Mouse (Mus musculus): ENCODE measurements around the gene Cdc42bpb. TPM values are rescaled to one million over a fixed set of nuclear protein-coding genes. Genes with fewer than 3 reads are reported as not detected.

The Cdc42bpb gene
- polyA plus RNA-seq, 1 experiment from 2014 or later, result 18.7 TPM

DNA sequence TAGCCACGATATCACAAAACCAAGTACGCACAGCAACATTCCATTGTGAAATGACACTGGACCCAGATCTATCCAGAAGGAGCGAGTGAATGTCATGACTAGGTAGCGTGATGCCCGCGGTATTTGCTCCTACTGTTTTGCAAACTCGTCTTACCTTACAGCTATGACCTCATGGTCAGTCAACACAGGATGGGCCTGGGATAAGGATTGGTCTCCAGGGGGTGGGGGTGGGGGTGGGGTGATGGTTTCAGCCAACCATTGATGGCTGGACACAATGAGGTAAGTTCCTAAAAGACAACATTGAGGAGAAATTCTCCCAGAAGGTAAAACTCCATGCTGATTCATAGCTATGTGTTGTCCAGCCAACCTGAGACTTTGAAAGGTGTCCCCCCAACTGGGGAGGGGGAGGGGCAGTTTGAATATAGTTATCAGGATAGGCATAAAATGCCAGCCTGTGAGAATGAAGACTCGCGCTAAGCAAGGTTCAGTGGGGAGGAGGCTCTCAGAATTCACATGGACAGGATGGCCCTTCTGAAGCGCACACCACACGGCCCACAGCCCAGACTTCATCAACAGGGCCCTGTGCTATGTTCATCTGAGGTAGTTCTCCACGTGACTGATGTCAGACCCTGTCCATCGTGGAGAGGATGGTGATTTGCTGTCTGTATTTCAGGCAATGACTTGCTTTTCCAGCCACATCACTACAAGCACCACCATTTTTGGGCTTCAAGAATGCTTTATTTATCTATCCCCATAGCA is 8.5 kb upstream of the Cdc42bpb start:
- H3K27me3 ChIP-seq (ENCODE audit: control insufficient read depth, insufficient read depth, low read length), result no peaks in the 10 kb centered on the region
- DNase-seq (ENCODE audit: low spot score) (peak; percentile 45), ATAC-seq (ENCODE audit: low FRiP score, low TSS enrichment) (peak; percentile 58)
- TF ChIP-seq CTCF (IDR thresholded peaks at IDR 0.05; ENCODE audit: low read depth), result no peak
- TF ChIP-seq EP300 (optimal IDR thresholded peaks at IDR 0.05), result no peak
- no peak overlapping the region for H3K9ac ChIP-seq (ENCODE audit: low read length)
- H3K4me2 ChIP-seq (replicated peaks; ENCODE audit: low read depth), result no peak overlapping the region
- no peaks in the 10 kb centered on the region for H3K9me3 ChIP-seq (ENCODE audit: control insufficient read depth, low read length)
- 67% methylated on average over 13 of the region's 13 CpGs for WGBS
- peak overlapping the region; percentile 88 for H3K27ac ChIP-seq (replicated peaks)
- H3K36me3 ChIP-seq (ENCODE audit: control insufficient read depth, insufficient read depth, low read length), result no peaks in the 10 kb centered on the region
- H3K4me1 ChIP-seq (replicated peaks; ENCODE audit: control insufficient read depth, insufficient read depth), result peaks cover 7% of the 10 kb centered on the region
- H3K4me3 ChIP-seq (ENCODE audit: low read depth, low read length), result no peak overlapping the region

- TF ChIP-seq CTCF (IDR thresholded peaks at IDR 0.05; ENCODE audit: low read depth) (no peak), EP300 (optimal IDR thresholded peaks at IDR 0.05) (no peak)
- Histone ChIP-seq H3K4me3 (ENCODE audit: low read depth, low read length) (no peak overlapping the region), H3K9me3 (ENCODE audit: control insufficient read depth, low read length) (no peaks in the 10 kb centered on the region), H3K9ac (ENCODE audit: low read length) (no peak overlapping the region), H3K4me2 (replicated peaks; ENCODE audit: low read depth) (peak overlapping the region; percentile 73; the same call in 1 of the 2 replicates), H3K27me3 (ENCODE audit: control insufficient read depth, insufficient read depth, low read length) (no peaks in the 10 kb centered on the region), H3K36me3 (ENCODE audit: control insufficient read depth, insufficient read depth, low read length) (no peaks in the 10 kb centered on the region), H3K4me1 (replicated peaks; ENCODE audit: control insufficient read depth, insufficient read depth) (no peaks in the 10 kb centered on the region; the same call in 1 of the 2 replicates), H3K27ac (replicated peaks) (0 out of 2 replicates have a peak overlapping the region, but pooled peaks have one; percentile 30)
- WGBS, result 69% methylated on average over 12 of the region's 12 CpGs
- no peak for DNase-seq (ENCODE audit: low spot score)
- no peak for ATAC-seq (ENCODE audit: low FRiP score, low TSS enrichment)
Observed at GRCm38 (mm10) chr12:111378812-111379211, 1.3 kb upstream of the Cdc42bpb start.

- H3K9ac ChIP-seq (ENCODE audit: low read length), result peak overlapping the region; percentile 97
- no peaks in the 10 kb centered on the region for H3K9me3 ChIP-seq (ENCODE audit: control insufficient read depth, low read length)
- peak overlapping the region; percentile 97 for H3K4me3 ChIP-seq (ENCODE audit: low read depth, low read length)
- peak; percentile 46 for ATAC-seq (ENCODE audit: low FRiP score, low TSS enrichment)
- no peak for TF ChIP-seq CTCF (IDR thresholded peaks at IDR 0.05; ENCODE audit: low read depth)
- TF ChIP-seq EP300 (optimal IDR thresholded peaks at IDR 0.05), result no peak
- H3K4me1 ChIP-seq (replicated peaks; ENCODE audit: control insufficient read depth, insufficient read depth), result no peaks in the 10 kb centered on the region; the same call in 1 of the 2 replicates
- peak overlapping the region; percentile 73 for H3K4me2 ChIP-seq (replicated peaks; ENCODE audit: low read depth)
- H3K27me3 ChIP-seq (ENCODE audit: control insufficient read depth, insufficient read depth, low read length), result no peaks in the 10 kb centered on the region
- peak overlapping the region; percentile 98 for H3K27ac ChIP-seq (replicated peaks)
- no peaks in the 10 kb centered on the region for H3K36me3 ChIP-seq (ENCODE audit: control insufficient read depth, insufficient read depth, low read length)
- peak; percentile 61 for DNase-seq (ENCODE audit: low spot score)
- under 1% methylated on average over 27 of the region's 32 CpGs for WGBS
Observed at GRCm38 (mm10) chr12:111377986-111378490, 520 bp upstream of the Cdc42bpb start.

DNA sequence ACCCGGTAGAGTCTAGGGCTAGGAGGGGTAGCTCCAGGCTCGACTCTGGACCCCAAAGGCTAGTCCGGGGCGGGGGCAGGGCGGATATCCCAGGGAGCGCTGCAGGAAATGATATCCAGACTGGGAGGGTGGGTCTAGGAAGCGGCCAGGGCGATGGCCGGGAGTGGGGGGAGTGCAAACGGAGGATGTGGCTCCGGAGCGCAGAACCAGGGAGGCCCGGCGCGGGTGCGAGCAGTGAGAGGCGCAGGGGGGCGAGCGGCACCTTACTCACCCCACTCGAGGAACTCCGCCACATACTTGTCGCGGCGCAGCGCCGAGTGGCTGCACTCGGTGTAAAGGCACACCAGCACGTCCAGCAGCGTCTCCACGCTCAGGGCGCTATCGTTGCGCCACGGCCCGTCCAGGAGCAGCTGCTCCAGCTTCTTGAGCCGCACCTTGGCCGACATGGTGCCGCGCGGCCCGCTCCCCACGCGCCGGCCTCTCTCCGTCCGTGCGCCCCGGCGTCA is 639 bp downstream of the Cdc42bpb start:
- Histone ChIP-seq H3K4me3 (ENCODE audit: low read depth, low read length) (peak overlapping the region; percentile 97), H3K9ac (ENCODE audit: low read length) (peak overlapping the region; percentile 97), H3K4me2 (replicated peaks; ENCODE audit: low read depth) (peak overlapping the region; percentile 73), H3K27ac (replicated peaks) (peak overlapping the region; percentile 98), H3K27me3 (ENCODE audit: control insufficient read depth, insufficient read depth, low read length) (no peaks in the 10 kb centered on the region), H3K36me3 (ENCODE audit: control insufficient read depth, insufficient read depth, low read length) (no peaks in the 10 kb centered on the region), H3K4me1 (replicated peaks; ENCODE audit: control insufficient read depth, insufficient read depth) (no peaks in the 10 kb centered on the region; the same call in 1 of the 2 replicates), H3K9me3 (ENCODE audit: control insufficient read depth, low read length) (no peaks in the 10 kb centered on the region)
- ATAC-seq (ENCODE audit: low FRiP score, low TSS enrichment), result peak; percentile 5
- TF ChIP-seq CTCF (IDR thresholded peaks at IDR 0.05; ENCODE audit: low read depth) (no peak), EP300 (optimal IDR thresholded peaks at IDR 0.05) (no peak)
- peak; percentile 71 for DNase-seq (ENCODE audit: low spot score)
- WGBS, result 0% methylated on average over 39 of the region's 49 CpGs

- Histone ChIP-seq H3K9me3 (ENCODE audit: control insufficient read depth, low read length) (no peaks in the 10 kb centered on the region), H3K36me3 (ENCODE audit: control insufficient read depth, insufficient read depth, low read length) (no peaks in the 10 kb centered on the region), H3K4me2 (replicated peaks; ENCODE audit: low read depth) (peak overlapping the region; percentile 73), H3K4me3 (ENCODE audit: low read depth, low read length) (peak overlapping the region; percentile 97), H3K27me3 (ENCODE audit: control insufficient read depth, insufficient read depth, low read length) (no peaks in the 10 kb centered on the region), H3K27ac (replicated peaks) (peak overlapping the region; percentile 98), H3K4me1 (replicated peaks; ENCODE audit: control insufficient read depth, insufficient read depth) (no peaks in the 10 kb centered on the region; the same call in 1 of the 2 replicates), H3K9ac (ENCODE audit: low read length) (peak overlapping the region; percentile 97)
- DNase-seq (ENCODE audit: low spot score) (no peak), ATAC-seq (ENCODE audit: low FRiP score, low TSS enrichment) (no peak)
- WGBS, result 6% methylated on average over 6 of the region's 6 CpGs
- TF ChIP-seq CTCF (IDR thresholded peaks at IDR 0.05; ENCODE audit: low read depth) (no peak), EP300 (optimal IDR thresholded peaks at IDR 0.05) (no peak)
Observed at GRCm38 (mm10) chr12:111376053-111376452, 1.5 kb downstream of the Cdc42bpb start.

GRCm38 (mm10) chr12:111375559-111375958 is 2.0 kb downstream of the Cdc42bpb start:
- Histone ChIP-seq H3K27me3 (ENCODE audit: control insufficient read depth, insufficient read depth, low read length) (no peaks in the 10 kb centered on the region), H3K4me2 (replicated peaks; ENCODE audit: low read depth) (peak overlapping the region; percentile 73), H3K9me3 (ENCODE audit: control insufficient read depth, low read length) (no peaks in the 10 kb centered on the region), H3K4me3 (ENCODE audit: low read depth, low read length) (peak overlapping the region; percentile 97), H3K9ac (ENCODE audit: low read length) (peak overlapping the region; percentile 65), H3K27ac (replicated peaks) (peak overlapping the region; percentile 98), H3K4me1 (replicated peaks; ENCODE audit: control insufficient read depth, insufficient read depth) (no peaks in the 10 kb centered on the region; the same call in 1 of the 2 replicates), H3K36me3 (ENCODE audit: control insufficient read depth, insufficient read depth, low read length) (no peaks in the 10 kb centered on the region)
- DNase-seq (ENCODE audit: low spot score), result no peak
- 17% methylated on average over 12 of the region's 12 CpGs for WGBS
- TF ChIP-seq EP300 (optimal IDR thresholded peaks at IDR 0.05) (no peak), CTCF (IDR thresholded peaks at IDR 0.05; ENCODE audit: low read depth) (no peak)
- ATAC-seq (ENCODE audit: low FRiP score, low TSS enrichment), result no peak

Data from stomach, postnatal 0 days (tissue).